In genomic region chr4:101354951-101355350, GRCm38 (mm10) we compare ENCODE assay signal across 8 mouse cellular contexts.
DNase-seq lines count a peak whose midpoint lies in the region; ATAC-seq and TF ChIP-seq lines count a peak whose summit lies in the region.

No protein-coding gene starts in this region.

- 10% methylated on average over 7 of the region's 7 CpGs for WGBS in forebrain, embryonic 15.5 days
- WGBS in hindbrain, embryonic 10.5 days: 14% methylated on average over 7 of the region's 7 CpGs
- WGBS in limb, embryonic 14.5 days: 15% methylated on average over 7 of the region's 7 CpGs
- WGBS in midbrain, postnatal 0 days: 3% methylated on average over 7 of the region's 7 CpGs

- peaks cover 12% of the 10 kb centered on the region for H3K4me1 ChIP-seq in bone marrow macrophage, adult 2 months (ENCODE audit: control insufficient read depth, insufficient read depth, low read length)
- peaks cover 32% of the 10 kb centered on the region for H3K4me1 ChIP-seq in forebrain, embryonic 15.5 days
- H3K4me1 ChIP-seq in hindbrain, embryonic 10.5 days (replicated peaks): peaks cover 30% of the 10 kb centered on the region
- peaks cover 20% of the 10 kb centered on the region for H3K4me1 ChIP-seq in limb, embryonic 14.5 days (ENCODE audit: control insufficient read depth, insufficient read depth, low read length)
- H3K4me1 ChIP-seq in midbrain, postnatal 0 days (ENCODE audit: insufficient read depth, low read length): peaks cover 5% of the 10 kb centered on the region; the same call in 1 of the 2 replicates

- TF ChIP-seq CTCF in bone marrow macrophage, adult 2 months (IDR thresholded peaks at IDR 0.05; ENCODE audit: low read depth, low read length): no peak
- no peak for TF ChIP-seq CTCF in midbrain, postnatal 0 days (IDR thresholded peaks at IDR 0.05)

- peak; percentile 20 for DNase-seq in Muller cell, postnatal 12 days (ENCODE audit: inconsistent ontology term)
- no peak for DNase-seq in hindbrain, embryonic 10.5 days (ENCODE audit: low spot score)
- peak; percentile 53 for DNase-seq in limb, embryonic 14.5 days (ENCODE audit: low spot score)
- peak; percentile 46 for DNase-seq in midbrain, postnatal 0 days (ENCODE audit: low spot score)
- DNase-seq in thymus, postnatal 0 days (ENCODE audit: low spot score): no peak

- ATAC-seq in forebrain, embryonic 15.5 days (replicated peaks): no peak
- no peak for ATAC-seq in limb, embryonic 14.5 days (ENCODE audit: low FRiP score, low read depth)
- ATAC-seq in midbrain, postnatal 0 days (ENCODE audit: low FRiP score): no peak
- no peak for ATAC-seq in granulocyte monocyte progenitor cell, adult 5-6 weeks (replicated peaks; ENCODE audit: poor library complexity, severe bottlenecking)

- H3K9ac ChIP-seq in forebrain, embryonic 15.5 days (replicated peaks): peak overlapping the region; percentile 93
- peak overlapping the region; percentile 82; the same call in 1 of the 2 replicates for H3K9ac ChIP-seq in limb, embryonic 14.5 days (ENCODE audit: low read depth, low read length, severe bottlenecking)
- H3K9ac ChIP-seq in midbrain, postnatal 0 days (replicated peaks; ENCODE audit: low read length, poor library complexity, severe bottlenecking): peak overlapping the region; percentile 95

- peak overlapping the region; percentile 96 for H3K4me3 ChIP-seq in bone marrow macrophage, adult 2 months (ENCODE audit: insufficient read depth, low read length)
- peak overlapping the region; percentile 80 for H3K4me3 ChIP-seq in forebrain, embryonic 15.5 days
- peak overlapping the region; percentile 89 for H3K4me3 ChIP-seq in hindbrain, embryonic 10.5 days
- H3K4me3 ChIP-seq in limb, embryonic 14.5 days (replicated peaks; ENCODE audit: low read length): peak overlapping the region; percentile 82
- H3K4me3 ChIP-seq in midbrain, postnatal 0 days (ENCODE audit: low read depth, low read length): peak overlapping the region; percentile 94

- no peaks in the 10 kb centered on the region for H3K9me3 ChIP-seq in forebrain, embryonic 15.5 days
- no peaks in the 10 kb centered on the region for H3K9me3 ChIP-seq in hindbrain, embryonic 10.5 days
- H3K9me3 ChIP-seq in limb, embryonic 14.5 days (ENCODE audit: control insufficient read depth, low read length): no peaks in the 10 kb centered on the region
- no peaks in the 10 kb centered on the region for H3K9me3 ChIP-seq in midbrain, postnatal 0 days (ENCODE audit: low read length)

- peak overlapping the region; percentile 63 for H3K4me2 ChIP-seq in forebrain, embryonic 15.5 days (replicated peaks)
- H3K4me2 ChIP-seq in limb, embryonic 14.5 days (replicated peaks; ENCODE audit: low read depth, low read length, severe bottlenecking): peak overlapping the region; percentile 71
- H3K4me2 ChIP-seq in midbrain, postnatal 0 days (ENCODE audit: low read depth, low read length, poor library complexity, severe bottlenecking): peak overlapping the region; percentile 98

- no peaks in the 10 kb centered on the region for H3K27me3 ChIP-seq in forebrain, embryonic 15.5 days
- peaks cover 5% of the 10 kb centered on the region; the same call in 1 of the 2 replicates for H3K27me3 ChIP-seq in hindbrain, embryonic 10.5 days (ENCODE audit: insufficient read depth, poor library complexity, severe bottlenecking)
- H3K27me3 ChIP-seq in limb, embryonic 14.5 days (ENCODE audit: control insufficient read depth, insufficient read depth, low read length): no peaks in the 10 kb centered on the region
- no peaks in the 10 kb centered on the region for H3K27me3 ChIP-seq in midbrain, postnatal 0 days (ENCODE audit: insufficient read depth, low read length)

- no peak for TF ChIP-seq POLR2A in bone marrow macrophage, adult 2 months (IDR thresholded peaks at IDR 0.05; ENCODE audit: borderline replicate concordance, low read depth, low read length)
- no peak for TF ChIP-seq POLR2A in limb, embryonic 14.5 days (IDR thresholded peaks at IDR 0.05; ENCODE audit: borderline replicate concordance, extremely low read depth, insufficient read depth, insufficient read length)

- peak overlapping the region; percentile 94 for H3K27ac ChIP-seq in bone marrow macrophage, adult 2 months (ENCODE audit: insufficient read depth, low read depth, low read length)
- peak overlapping the region; percentile 99; the same call in 1 of the 2 replicates for H3K27ac ChIP-seq in forebrain, embryonic 15.5 days (replicated peaks)
- peak overlapping the region; percentile 96 for H3K27ac ChIP-seq in hindbrain, embryonic 10.5 days
- H3K27ac ChIP-seq in limb, embryonic 14.5 days (replicated peaks; ENCODE audit: low read depth, low read length): no peak overlapping the region
- 0 out of 2 replicates have a peak overlapping the region, but pooled peaks have one; percentile 20 for H3K27ac ChIP-seq in midbrain, postnatal 0 days (ENCODE audit: low read depth, low read length)

- peaks cover 7% of the 10 kb centered on the region; the same call in 1 of the 2 replicates for H3K36me3 ChIP-seq in forebrain, embryonic 15.5 days
- peaks cover 6% of the 10 kb centered on the region; the same call in 1 of the 2 replicates for H3K36me3 ChIP-seq in hindbrain, embryonic 10.5 days
- H3K36me3 ChIP-seq in limb, embryonic 14.5 days (ENCODE audit: control insufficient read depth, insufficient read depth, low read length): no peaks in the 10 kb centered on the region
- H3K36me3 ChIP-seq in midbrain, postnatal 0 days (ENCODE audit: insufficient read depth, low read length): no peaks in the 10 kb centered on the region

Comparison
In these comparisons a context has a peak if more than half of its experiments do, and no peak if none do; other contexts are left out.
1. DNase-seq: peak in Muller cell, postnatal 12 days (single experiment), limb, embryonic 14.5 days (single experiment) and midbrain, postnatal 0 days (single experiment); none in hindbrain, embryonic 10.5 days (single experiment) and thymus, postnatal 0 days (single experiment).
2. Peak in every context shown above with its lines, with median percentiles within 50 percentile points of each other: H3K4me3 ChIP-seq, H3K4me2 ChIP-seq and H3K9ac ChIP-seq.